Mouse (Mus musculus): Measurements from ENCODE around the gene Lrrn2.

GRCm38 (mm10) chr1:132928907-132929250 lies 48.8 kb downstream of the Lrrn2 start:
- TF ChIP-seq EP300 (IDR thresholded peaks at IDR 0.05; ENCODE audit: low read depth): no peak
- no peak for TF ChIP-seq CTCF (IDR thresholded peaks at IDR 0.05; ENCODE audit: low read depth)

Data from liver, postnatal 0 days (tissue).